Mouse (Mus musculus) left cerebral cortex, adult 18-20 months (tissue): ENCODE data around the gene Haghl. TPM values are rescaled to one million over a fixed set of nuclear protein-coding genes. Genes with fewer than 3 reads are reported as not detected.

Experiments
- DNase-seq, 2 experiments: peaks; one replicate each; pipeline ENCODE4 v3.0.0; 2021 to 2022; ENCODE audit warnings: low spot score in 2 of 2, mixed read lengths in 1 of 2
- total RNA-seq, 2 experiments: library from RNA; stranded (reverse); gene quantifications; 2 replicates each; pipeline ENCODE4 v1.2.3; 2021

The Haghl gene
- total RNA-seq, 2 experiments from 2014 or later = 112 to 119 TPM

DNA sequence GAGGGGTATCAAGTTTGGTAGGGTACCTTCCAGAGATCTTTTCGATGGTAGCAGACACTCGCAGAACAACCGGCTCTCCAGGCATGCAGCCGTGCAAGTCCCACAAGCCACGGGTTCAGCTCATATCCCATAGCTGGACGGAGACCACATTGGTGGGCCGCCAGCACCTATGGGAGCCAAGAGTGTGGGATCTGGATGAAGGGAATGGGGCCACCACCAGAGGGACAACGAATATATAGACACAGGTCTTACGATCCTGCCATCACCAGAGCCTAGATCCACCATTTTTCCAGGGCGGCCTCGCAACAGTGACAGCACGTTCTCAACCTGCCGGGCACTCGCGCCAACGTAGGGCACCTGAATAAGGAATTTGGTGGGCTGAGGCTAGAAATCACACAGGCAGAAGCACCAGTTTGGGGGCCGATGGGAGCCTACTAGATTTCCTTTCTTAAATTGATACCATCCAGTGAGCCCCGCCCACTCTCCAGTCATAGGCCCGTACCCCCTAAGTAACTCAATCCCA, 5.9 kb upstream of the Haghl start:
- no peak for DNase-seq

DNA sequence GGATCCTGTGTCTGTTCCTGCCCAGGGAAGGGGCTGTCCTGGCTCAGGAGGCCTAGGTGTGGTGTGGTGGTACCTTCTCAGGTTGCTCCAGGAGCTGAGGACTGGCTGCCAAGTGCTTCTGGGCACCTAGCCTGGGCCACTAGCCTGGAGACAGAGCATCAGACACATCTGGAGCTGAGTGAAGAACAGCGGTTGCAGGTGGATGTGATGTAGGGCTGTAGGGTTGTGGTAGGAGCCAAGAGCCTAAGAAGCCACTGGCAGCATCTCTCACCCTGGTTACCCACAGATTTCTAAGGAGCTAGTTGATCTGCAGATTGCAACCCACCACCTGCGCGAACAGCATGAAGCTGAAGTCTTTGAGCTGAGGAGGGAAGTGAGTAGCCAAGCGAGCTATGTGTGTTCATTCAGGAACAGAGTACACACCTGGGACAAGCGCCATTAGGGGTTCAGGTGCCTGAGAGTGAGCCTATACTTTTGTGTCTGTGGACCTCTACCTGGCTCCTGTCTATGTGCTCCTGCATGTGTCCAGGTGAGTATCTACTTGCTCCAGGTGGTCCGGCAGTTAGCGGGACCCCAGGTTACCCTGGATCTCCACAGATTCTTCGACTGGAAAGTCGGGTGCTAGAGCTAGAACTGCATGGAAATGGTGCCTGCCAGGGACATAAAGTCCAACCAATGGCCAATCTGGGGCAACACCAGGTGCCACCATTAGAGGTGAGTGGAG, 1.5 kb upstream of the Haghl start:
- DNase-seq = no peak

DNA sequence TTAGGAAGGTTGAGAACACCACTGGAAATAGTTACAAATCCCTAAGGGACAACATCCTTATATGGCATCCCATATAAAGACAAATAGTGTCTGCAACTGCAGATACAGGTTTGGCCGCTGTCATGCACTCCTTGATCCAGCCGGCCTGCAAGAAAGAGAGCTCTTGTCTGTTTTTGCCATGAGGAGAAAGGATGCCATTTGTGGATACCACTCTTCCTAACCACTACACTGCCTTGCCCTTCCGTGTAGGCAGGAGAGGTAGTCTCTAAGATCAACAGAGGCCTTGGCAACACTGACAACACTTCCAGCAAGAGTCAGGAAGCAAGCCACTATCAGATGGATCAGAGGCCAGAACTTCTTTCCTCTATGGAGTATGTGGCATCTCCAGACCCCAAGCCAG, 807 bp upstream of the Haghl start, which contains the start of gene Ccdc78:
Gene Ccdc78 (plus strand): TSS at position 301 of the 400 bp plus-strand sequence.
- DNase-seq = no peak

DNA sequence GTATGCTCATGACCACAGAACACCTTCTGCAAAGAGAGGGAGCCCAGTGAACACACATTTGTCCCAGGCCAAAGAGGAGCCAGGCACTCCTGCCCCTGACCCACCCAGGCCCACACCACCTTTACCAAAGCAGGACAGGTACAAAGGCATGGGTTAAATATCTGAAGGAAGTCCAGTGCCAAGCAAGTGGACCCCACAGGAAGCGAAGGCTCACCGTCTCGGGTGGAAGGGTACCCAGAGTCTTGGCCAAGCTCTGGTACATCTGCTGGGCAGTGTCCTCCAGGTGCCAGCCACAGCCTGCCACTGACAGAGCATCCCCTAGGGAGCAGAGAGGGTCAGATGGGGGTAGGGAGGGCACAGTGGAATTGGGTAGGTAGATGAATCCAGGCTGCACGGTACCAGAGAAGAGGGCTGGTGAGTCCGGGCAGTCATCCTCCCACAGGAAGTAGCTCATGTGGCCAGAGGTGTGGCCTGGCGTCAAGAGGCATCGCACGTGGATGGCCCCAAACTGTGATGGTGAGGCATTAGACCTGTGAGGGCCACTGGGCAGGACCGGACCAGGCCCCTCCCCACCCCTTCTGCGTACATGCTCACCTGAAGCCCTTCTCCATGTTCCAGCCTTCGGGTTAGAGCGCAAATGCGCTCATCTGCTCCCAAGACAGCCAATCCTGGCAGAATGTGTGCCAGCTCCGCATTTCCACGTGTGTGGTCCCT, 1.5 kb downstream of the Haghl start:
- no peak for DNase-seq

DNA sequence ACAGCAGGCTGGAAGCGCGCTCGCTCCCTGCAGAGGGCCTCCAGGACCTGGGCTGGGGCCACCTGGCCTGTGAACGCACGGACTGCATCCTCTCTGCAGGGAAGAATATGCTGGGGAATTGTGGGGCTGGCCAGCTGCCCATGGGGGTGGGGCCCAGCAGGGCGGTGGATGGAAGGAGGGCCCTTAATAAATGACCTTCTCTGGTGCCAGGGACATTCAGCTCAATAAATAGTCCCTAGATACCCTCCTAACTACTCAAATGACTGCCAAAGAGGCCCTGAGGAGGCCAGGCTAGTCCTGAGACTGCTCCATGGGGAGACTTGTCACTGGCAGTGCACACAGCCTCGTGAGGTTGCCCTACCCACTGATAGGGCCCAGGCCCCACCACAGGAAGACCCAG, 2.4 kb downstream of the Haghl start:
- DNase-seq = no peak

DNA sequence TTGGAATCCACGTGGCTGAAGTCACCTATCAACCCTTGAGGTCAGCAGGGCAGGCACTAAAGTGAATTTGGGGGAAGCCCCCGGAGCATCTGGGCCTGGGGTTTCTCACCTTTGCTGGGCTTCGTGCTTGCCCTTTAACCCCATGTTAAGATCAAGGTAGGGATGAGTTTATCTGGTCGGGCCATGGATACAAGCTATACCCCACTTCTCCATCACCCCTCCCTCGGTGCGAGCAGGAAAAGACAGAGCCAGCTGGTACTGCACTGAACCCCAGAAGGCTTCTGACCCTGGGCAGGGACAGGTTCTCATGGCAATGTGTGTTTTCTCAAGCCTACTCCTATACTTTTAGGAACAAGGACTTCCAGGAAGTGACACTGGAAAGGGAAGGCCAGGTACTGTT, 4.1 kb downstream of the Haghl start:
- no peak for DNase-seq

DNA sequence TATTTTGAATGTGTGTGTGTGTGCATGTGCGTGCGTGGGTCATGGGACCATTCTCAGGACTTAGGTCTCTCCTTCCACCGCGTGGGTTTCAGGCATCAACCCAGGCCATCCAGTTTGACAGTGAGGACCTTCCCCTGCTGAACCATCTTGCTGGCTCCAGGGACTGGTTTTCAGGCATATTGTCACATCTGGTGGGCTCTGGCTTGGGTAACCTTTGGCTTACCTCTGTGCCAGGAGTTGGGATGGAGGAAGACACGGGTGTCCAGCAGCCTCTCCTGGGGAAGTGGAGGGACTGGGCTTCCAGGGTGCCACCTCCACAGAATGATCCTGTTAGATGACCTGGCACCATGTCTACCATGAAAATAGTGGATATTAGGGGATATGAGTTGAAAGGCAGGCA, 7.5 kb downstream of the Haghl start:
- DNase-seq = no peak

DNA sequence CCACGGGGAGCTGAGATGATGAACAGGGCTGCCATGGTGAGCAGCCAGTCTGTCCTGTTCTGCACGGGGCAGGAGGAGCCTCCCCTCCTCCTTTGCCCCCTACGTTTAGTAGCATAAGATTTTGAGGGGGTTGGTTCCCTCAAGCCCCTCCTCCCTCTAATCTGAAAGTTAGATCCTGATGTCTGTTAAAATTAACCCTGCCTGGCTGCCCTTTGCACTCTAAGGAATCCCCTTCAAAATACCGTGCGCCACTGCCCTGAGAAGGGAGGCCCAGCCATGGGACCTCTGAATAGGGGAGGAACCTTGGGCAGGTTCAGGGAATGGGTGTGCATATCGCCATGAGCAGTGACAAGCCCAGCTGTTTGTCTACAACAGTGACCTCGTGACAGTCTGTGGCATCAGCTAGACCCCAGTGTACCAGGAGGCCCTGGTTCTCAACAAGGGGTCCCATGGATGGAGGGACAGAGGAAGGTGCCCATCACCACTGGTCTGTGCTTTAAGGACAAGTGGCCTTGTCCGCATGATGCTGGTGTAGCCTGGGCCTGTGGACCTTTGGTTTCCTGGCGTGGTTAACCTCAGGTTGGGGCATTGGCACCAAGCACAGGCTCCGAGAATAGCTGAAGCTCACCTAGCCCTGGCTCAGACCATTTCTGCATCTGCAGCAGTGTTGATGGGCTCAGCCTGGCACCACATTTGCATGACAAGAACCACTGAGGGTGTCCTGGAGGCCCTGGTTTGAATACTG, 10.0 kb downstream of the Haghl start:
- DNase-seq = no peak

DNA sequence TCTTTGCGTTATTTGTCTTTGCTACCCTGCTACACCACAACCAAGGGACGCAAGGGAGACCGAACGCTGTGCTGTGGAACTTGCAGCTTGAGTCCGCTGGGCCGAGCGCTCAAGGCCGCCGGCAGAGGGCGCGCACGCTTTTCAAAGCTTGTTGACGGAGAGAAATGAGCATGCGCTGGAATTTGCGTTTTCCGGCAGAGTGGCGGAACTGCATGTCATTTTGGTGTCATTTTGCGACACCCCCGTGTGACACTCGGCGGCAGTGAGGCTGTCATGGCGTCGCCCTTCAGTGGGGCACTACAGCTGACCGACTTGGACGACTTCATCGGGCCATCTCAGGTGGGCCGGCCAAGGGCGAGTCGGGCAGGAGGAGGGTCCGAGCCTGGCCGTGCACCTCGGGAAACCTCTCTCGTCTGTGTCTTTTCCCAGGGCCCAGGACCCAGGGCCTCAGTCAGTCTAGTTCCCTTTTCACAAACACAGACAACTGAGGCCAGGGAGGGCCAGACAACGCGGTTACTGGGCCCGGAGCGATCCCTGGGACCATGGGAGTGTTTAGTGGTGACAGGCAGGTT, 11.8 kb downstream of the Haghl start, which contains the start of gene Narfl:
Gene Narfl (plus strand): TSS at position 228 of the 572 bp plus-strand sequence.
- peak; percentile 99 for DNase-seq

DNA sequence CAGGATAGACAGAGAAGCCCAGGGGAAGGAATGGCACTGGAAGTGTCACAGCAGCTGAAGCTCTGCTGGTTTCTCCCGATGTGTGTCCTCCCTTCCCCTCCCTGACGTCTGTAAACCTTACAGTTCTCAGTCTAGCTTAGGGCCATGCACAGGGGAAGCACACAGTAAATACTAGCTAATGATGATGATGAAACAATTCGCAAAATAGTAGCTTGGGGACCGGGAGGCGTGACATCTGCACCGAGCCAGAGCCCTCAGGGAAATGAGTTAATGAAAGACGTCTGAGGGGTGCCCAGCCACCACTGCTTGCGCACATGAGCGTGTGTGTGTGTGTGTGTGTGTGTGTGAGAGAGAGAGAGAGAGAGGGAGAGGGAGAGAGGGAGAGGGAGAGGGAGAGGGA, 16.1 kb downstream of the Haghl start:
- DNase-seq = no peak

DNA sequence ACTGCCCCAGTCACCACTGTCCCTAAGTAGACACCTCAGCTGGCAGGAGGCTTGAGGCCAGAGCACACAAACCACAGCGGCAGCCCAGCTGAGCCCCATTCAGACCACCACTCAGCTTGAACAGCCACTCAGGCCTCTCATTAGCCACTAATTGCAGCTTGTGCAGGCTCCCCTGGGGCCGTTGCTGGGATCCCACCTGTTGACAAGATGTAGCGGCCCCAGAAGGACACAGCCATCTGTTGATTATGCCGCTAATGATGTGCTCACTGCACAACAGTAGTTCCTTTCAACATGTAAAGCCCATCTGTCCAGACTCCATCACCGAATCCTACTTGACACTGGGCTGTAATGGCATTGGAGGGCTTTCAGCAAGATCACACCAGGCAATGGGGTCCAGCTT, 19.6 kb downstream of the Haghl start:
- DNase-seq = no peak

DNA sequence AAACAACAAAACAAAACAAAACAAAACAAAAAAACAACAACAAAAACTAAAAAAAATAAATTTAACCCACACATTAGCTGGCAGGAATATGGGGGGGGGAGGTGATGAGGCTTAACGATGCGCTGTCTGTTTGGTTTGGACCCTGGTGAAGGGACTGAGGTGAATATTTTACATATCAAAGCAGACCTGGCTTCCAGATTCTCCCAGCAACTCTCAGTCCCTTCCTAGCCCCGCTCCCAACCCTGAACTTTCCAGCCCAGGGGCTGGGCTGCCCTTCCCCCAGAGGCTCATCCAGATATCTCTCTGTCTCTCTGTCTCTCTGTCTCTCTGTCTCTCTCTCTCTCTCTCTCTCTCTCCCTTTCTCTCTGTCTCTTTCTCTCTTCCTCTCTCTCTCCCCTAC, 22.9 kb downstream of the Haghl start:
- DNase-seq = no peak

DNA sequence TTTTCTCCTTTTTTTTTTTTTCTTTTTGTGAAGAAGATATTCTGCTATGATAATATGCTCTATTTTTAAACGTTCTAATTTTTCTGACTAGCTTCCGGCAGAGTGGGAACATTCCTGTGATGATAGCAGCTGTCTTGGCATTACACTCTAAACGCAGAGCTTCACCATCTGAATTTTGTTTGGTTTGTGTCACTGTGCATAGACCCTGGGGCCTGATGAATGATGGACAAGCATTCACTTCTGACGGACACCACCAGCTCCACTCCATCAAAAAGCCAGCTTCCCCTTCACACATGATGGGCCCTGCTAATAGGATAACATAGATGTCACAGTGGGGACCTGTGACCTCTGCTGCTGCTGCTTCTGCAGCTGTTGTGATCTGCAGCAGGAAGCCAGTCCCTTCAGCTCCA, 23.9 kb downstream of the Haghl start:
- DNase-seq = no peak

DNA sequence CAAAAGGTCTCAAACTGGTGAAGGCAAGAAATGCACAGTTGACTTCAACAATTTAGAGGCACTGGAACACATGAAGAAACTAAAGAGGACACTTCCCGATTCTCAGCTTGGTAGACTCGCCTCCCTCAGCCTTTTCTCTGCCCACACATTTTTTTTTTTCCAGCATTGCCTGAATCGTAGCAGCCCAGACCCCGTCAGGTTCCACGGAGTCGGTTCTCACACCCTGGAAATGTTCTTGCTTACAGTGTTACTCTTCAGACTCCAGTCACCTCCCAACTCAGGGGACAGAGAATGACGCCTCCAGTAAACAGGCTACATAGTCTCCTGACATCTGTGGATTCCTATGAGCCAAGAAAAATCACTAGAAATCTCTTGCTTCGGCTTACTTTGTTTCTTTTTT, 25.3 kb downstream of the Haghl start:
- DNase-seq = peak in 1 of 2 experiments; percentile 50

DNA sequence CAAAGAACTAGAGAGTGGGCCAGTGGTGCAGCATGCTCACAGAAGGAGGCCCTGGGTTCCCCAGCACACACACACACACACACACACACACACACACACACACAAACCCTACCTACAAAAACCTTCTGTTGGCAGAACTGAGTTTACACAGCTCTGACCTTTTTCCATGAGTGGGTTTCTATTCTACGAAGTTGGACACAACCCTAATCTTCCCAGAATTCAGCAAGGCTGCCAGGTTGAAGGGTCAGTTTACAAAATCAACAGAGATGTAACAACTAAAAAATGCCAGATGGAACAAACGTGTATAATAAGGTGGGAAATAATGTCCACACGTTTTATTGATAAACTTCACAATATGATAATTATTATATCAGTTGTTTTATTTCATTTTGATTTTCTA, 27.8 kb downstream of the Haghl start:
- no peak for DNase-seq

DNA sequence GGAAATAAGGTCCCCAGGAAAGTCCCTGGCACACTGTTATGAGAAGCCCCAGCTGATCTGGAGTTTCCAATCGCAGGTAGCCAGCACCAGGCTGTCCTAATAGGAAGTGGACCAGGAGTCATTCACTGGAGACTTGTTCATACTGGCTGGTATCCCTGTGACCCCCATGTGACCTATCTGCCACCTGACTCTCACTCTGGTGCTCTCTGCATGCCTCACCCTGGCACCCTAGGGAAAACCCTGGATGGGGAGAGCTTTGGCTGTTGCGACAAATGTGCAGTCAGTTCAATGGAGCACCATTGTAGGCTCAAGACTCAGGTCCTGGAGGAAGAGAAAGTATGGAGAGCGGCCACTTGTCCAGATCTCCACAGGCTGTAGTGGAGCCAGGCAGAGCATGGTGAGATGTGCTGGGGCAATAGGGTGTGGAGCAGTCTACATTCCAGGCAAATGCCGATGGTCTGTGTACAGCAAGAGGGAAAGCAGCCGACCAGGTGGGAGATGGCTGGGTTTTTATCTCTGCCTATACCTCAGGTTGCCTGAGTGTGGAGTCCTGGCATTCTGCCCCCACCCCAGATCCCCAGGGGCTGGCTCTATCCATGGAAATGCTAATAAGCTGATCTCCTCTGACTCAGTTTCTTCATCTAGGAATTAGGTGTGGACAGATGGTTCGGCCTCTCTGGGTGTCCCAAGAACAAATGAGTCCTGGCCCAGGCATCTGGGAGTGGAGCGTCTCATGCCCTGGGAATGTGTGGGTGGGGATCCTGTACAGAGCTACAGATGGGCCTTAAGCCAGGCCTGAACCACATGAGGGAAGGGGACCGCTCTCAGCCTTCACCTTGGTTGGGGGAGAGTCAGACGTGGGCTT, 28.9 kb downstream of the Haghl start:
- DNase-seq = no peak

DNA sequence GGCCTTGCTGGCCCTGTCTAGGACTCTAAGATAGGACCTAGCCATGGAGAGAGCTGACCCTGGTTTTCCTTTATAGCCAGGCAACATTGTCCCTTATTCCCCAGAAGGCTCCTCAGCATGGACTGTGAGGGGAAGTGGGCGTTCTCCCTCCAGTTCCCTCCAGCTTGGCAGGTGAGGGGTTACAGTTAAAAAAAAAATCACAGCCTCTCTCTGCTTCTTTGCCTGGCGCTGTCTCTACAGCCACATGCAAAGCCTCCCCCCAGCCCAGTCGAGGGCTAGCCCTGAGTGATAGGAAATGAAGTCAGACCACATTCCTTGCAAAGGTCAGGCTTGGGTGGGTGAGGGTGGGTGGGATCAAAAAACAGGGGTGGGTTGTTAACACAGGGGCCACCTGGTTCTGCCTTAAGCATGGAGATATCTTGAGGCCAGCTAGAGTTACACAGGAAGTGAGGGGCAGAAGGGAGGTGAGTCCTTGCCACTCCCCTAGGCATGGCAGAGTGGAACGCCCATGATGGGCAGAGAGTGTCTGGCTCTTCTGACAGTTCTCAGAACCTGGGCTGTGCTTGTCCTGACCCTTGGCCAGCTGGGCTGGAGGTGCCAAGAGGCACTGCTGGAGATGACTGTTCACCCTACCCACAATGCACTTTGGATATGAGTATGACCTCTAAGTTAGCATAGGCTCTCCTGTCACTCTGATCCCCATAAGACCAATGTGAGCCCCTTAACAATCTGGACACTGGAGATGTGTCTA, 29.7 kb downstream of the Haghl start:
- no peak for DNase-seq

DNA sequence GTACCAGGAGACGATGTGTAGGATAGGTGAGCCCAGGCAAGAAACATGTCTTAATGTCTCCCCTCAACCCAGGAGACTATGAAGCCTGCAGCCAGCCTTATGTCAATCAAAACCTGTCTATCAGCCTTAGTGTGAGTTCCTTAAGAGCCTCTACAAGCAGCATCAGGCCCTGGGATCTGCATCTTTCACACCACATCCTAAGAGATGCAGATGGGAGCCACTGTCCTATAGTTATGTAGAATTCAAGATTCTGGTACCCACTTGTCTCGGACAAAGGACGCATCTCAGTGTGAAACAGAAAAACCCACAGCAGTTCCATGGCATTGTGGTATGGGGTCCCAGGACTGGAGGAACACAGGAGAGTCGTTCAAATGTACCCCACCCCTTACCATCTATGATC, 30.4 kb downstream of the Haghl start:
- DNase-seq = no peak

DNA sequence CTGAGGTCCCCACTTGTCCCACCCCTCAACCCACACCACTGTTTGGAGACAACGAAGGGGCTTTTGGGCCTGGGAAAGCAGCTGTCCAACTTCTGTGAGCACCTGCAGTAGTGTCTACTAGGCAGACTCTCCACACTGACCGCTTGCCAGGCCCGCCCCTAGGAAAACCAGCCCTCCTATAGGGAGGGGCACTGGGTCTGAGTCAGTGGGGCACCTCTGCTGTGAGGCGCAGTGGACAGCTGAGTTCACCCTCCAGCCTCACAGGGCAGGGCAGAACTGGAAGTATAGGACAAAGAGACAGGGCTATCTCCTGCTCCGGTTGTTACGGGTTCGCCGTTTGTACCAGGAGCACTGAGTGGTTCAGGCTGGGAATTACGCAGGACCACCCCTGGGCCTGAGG, 31.2 kb downstream of the Haghl start, which contains the start of gene Msln:
Gene Msln (minus strand): TSS at position 138 of the 400 bp plus-strand sequence.
- DNase-seq = no peak

DNA sequence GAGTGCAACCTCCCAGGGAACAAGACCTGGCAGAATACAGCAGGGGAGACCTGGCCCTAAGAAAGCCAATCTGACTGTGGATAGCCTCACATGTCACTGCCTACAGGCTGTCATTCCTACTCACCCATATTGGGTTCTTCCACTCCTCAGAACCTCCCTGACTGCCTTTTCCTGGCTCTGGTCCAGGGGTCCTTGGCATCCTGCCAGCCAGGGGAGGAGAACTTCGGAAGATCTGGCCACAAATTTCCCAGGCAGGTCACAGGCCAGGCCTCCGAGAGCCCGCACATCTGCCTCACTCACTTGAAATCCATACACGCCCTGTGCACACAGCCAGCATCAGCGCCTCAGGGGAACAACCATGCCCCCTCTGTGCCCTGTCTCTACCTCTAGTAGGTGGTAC, 34.0 kb downstream of the Haghl start:
- no peak for DNase-seq
